Mouse (Mus musculus) R1 (cell line): ENCODE measurements at regions not wholly inside any gene's neighbourhood (a gene's known extent, or its start where the extent isn't known, plus 50 kb on each side); places are given as distances from the start of the nearest gene placed in this dataset.
A peak's percentile ranks its signal among the peaks of the same experiment; 100 is the strongest.

Experiments used
- DNase-seq: peaks from one replicate; pipeline ENCODE4 v3.0.0-alpha.2; 2018; ENCODE audit warnings: low read depth, low spot score

GRCm38 (mm10) chr1:123065175-123065574 is 980.2 kb downstream of the Dpp10 start:
- peak; percentile 81 for DNase-seq
